Mouse (Mus musculus) stomach, postnatal 0 days (tissue): Measurements from ENCODE around the gene Fsip1. TPM values are rescaled to one million over a fixed set of nuclear protein-coding genes. Genes with fewer than 3 reads are reported as not detected.

ENCODE experiments used
- ATAC-seq: fragments of 200-750 bp; cut with Nextera tagmentation; 2 replicates; pipeline ENCODE4 v1.8.0; 2017; ENCODE audit not compliant: low FRiP score, low TSS enrichment
- DNase-seq: peaks from one replicate; pipeline ENCODE4 v3.0.0-alpha.2; 2016; ENCODE audit warnings: low spot score
- H3K27ac ChIP-seq: fragments of 300-500 bp; sonication (generic); replicated peaks from 2 replicates; pipeline ENCODE4 v1.5.1; 2014; ENCODE audit warnings: mild to moderate bottlenecking, control low read depth
- H3K27me3 ChIP-seq: fragments of 300-500 bp; sonication (generic); 2 replicates; pipeline ENCODE4 v1.6.1; 2014; ENCODE audit warnings: low read length; ENCODE audit not compliant: control insufficient read depth, insufficient read depth
- H3K36me3 ChIP-seq: fragments of 300-500 bp; sonication (generic); 2 replicates; pipeline ENCODE4 v1.6.1; 2014; ENCODE audit warnings: low read length, mixed read lengths; ENCODE audit not compliant: control insufficient read depth, insufficient read depth
- H3K4me1 ChIP-seq: fragments of 300-500 bp; sonication (generic); replicated peaks from 2 replicates; pipeline ENCODE4 v1.6.1; 2014; ENCODE audit warnings: antibody characterized with exemption; ENCODE audit not compliant: control insufficient read depth, insufficient read depth
- H3K4me2 ChIP-seq: fragments of 300-500 bp; sonication (generic); replicated peaks from 2 replicates; pipeline ENCODE4 v1.6.1; 2014; ENCODE audit warnings: low read depth, mild to moderate bottlenecking, control low read depth, moderate library complexity
- H3K4me3 ChIP-seq: fragments of 300-500 bp; sonication (generic); 2 replicates; pipeline ENCODE4 v1.5.1; 2014; ENCODE audit warnings: low read depth, low read length, control low read depth
- H3K9ac ChIP-seq: fragments of 300-500 bp; sonication (generic); 2 replicates; pipeline ENCODE4 v1.6.1; 2014; ENCODE audit warnings: mild to moderate bottlenecking, low read length, control low read depth, mixed read lengths
- H3K9me3 ChIP-seq: fragments of 300-500 bp; sonication (generic); 2 replicates; pipeline ENCODE4 v1.6.1; 2016; ENCODE audit warnings: low read length; ENCODE audit not compliant: control insufficient read depth
- CTCF ChIP-seq: IDR thresholded peaks from 2 replicates; pipeline ENCODE4 v1.5.1; 2016; ENCODE audit warnings: antibody characterized with exemption, low read depth, mild to moderate bottlenecking, moderate library complexity
- EP300 ChIP-seq: optimal IDR thresholded peaks from 2 replicates; pipeline ENCODE3; 2016; ENCODE audit warnings: antibody characterized with exemption
- WGBS: fragments of 180-500 bp; shearing (Covaris S2); extraction: QIAGEN DNeasy Blood & Tissue Kit; methylation state at CpG from one replicate; pipeline ENCODE4 v1.1.7; 2014; 5-methylcytosine and 5-hydroxymethylcytosine counted together
- microRNA-seq: library from miRNA; unstranded; fragments of <30 nt; microRNA quantifications from one replicate; pipeline ENCODE4, GENCODE M21; 2016
- polyA plus RNA-seq: library from polyadenylated mRNA; unstranded; fragments of >200 nt; fragmentation: Nextera tagmentation; extraction: Ambion mirVana; gene quantifications from 2 replicates; pipeline ENCODE4 v1.2.1, GENCODE M21; 2015

Gene Fsip1
- polyA plus RNA-seq, 1 experiment from 2014 or later: 0.07 TPM

GRCm38 (mm10) chr2:118087044-118087726 lies 169.6 kb downstream of the Fsip1 start:
- no peaks in the 10 kb centered on the region for H3K4me1 ChIP-seq
- TF ChIP-seq CTCF (no peak), EP300 (no peak)
- H3K9me3 ChIP-seq: no peaks in the 10 kb centered on the region
- no peak overlapping the region for H3K27ac ChIP-seq
- no peaks in the 10 kb centered on the region for H3K36me3 ChIP-seq
- no peaks in the 10 kb centered on the region for H3K27me3 ChIP-seq
- H3K4me3 ChIP-seq: no peak overlapping the region
- H3K9ac ChIP-seq: no peak overlapping the region
- no peak for DNase-seq
- ATAC-seq: no peak
- WGBS: 83% methylated on average over 10 of the region's 10 CpGs
- H3K4me2 ChIP-seq: no peak overlapping the region

- Histone ChIP-seq H3K4me2 (no peak overlapping the region), H3K27me3 (no peaks in the 10 kb centered on the region), H3K9ac (no peak overlapping the region), H3K36me3 (no peaks in the 10 kb centered on the region), H3K27ac (no peak overlapping the region), H3K4me1 (no peaks in the 10 kb centered on the region), H3K4me3 (no peak overlapping the region), H3K9me3 (no peaks in the 10 kb centered on the region)
- DNase-seq: no peak
- ATAC-seq: no peak
- TF ChIP-seq EP300: no peak
- no peak for TF ChIP-seq CTCF
- 87% methylated on average over 2 of the region's 2 CpGs for WGBS
These were observed 171.1 kb downstream of the Fsip1 start for GRCm38 (mm10) chr2:118085647-118086046.

GRCm38 (mm10) chr2:118084693-118085092 lies 172.1 kb downstream of the Fsip1 start:
- WGBS: 49% methylated on average over 3 of the region's 3 CpGs
- no peaks in the 10 kb centered on the region for H3K27me3 ChIP-seq

GRCm38 (mm10) chr2:118083652-118084051 lies 173.1 kb downstream of the Fsip1 start:
- ATAC-seq: no peak
- no peak for DNase-seq
- WGBS: 78% methylated on average over 6 of the region's 6 CpGs

More at GRCm38 (mm10) chr2:118084693-118085092, 172.1 kb downstream of the Fsip1 start:
- no peak overlapping the region for H3K27ac ChIP-seq
- TF ChIP-seq CTCF (no peak), EP300 (no peak)
- H3K36me3 ChIP-seq: no peaks in the 10 kb centered on the region
- no peak for ATAC-seq
- DNase-seq: no peak
- H3K9ac ChIP-seq: no peak overlapping the region
- no peaks in the 10 kb centered on the region for H3K9me3 ChIP-seq
- no peak overlapping the region for H3K4me2 ChIP-seq
- H3K4me3 ChIP-seq: no peak overlapping the region
- H3K4me1 ChIP-seq: no peaks in the 10 kb centered on the region

GRCm38 (mm10) chr2:118081581-118081980 lies 175.2 kb downstream of the Fsip1 start:
- DNase-seq: no peak
- WGBS: 70% methylated on average over 5 of the region's 5 CpGs
- Histone ChIP-seq H3K9ac (no peak overlapping the region), H3K4me2 (no peak overlapping the region), H3K36me3 (no peaks in the 10 kb centered on the region), H3K27ac (no peak overlapping the region), H3K27me3 (no peaks in the 10 kb centered on the region), H3K4me1 (no peaks in the 10 kb centered on the region), H3K4me3 (no peak overlapping the region), H3K9me3 (no peaks in the 10 kb centered on the region)
- no peak for TF ChIP-seq EP300
- TF ChIP-seq CTCF: no peak
- ATAC-seq: no peak

More at GRCm38 (mm10) chr2:118083652-118084051, 173.1 kb downstream of the Fsip1 start:
- H3K4me3 ChIP-seq: no peak overlapping the region
- H3K4me2 ChIP-seq: no peak overlapping the region
- no peaks in the 10 kb centered on the region for H3K9me3 ChIP-seq
- TF ChIP-seq EP300: no peak
- no peak for TF ChIP-seq CTCF
- H3K27me3 ChIP-seq: no peaks in the 10 kb centered on the region
- H3K4me1 ChIP-seq: no peaks in the 10 kb centered on the region
- H3K27ac ChIP-seq: no peak overlapping the region
- no peak overlapping the region for H3K9ac ChIP-seq
- H3K36me3 ChIP-seq: no peaks in the 10 kb centered on the region

Small RNA genes lying within 50 kb of the gene (microRNA-seq; reads per million reads assigned to microRNA genes)
- not detected for gene Gm22800

Other genes with a start within 250 kb of the Fsip1 start
- 18.9 and 19.0 TPM in 2 replicates for gene Thbs1, start 145.1 kb downstream of the Fsip1 start, polyA plus RNA-seq
- gene Gpr176, start 116.5 kb upstream of the Fsip1 start, polyA plus RNA-seq: 0.28 and 0.39 TPM in 2 replicates
- 4.9 and 5.0 TPM in 2 replicates for gene Eif2ak4, start 131.7 kb upstream of the Fsip1 start, polyA plus RNA-seq
- 175 and 180 TPM in 2 replicates for gene Srp14, start 222.7 kb upstream of the Fsip1 start, polyA plus RNA-seq